Comparison of ENCODE assay signal across 9 mouse cellular contexts in genomic region chr1:34896898-34897297, GRCm38 (mm10). TPM values are rescaled to one million over a fixed set of nuclear protein-coding genes. Genes with fewer than 3 reads are reported as not detected.
DNase-seq lines count a peak whose midpoint lies in the region; TF ChIP-seq lines count a peak whose summit lies in the region.
"Had no signal": no experiment of that assay in that cellular context is flagged by ENCODE, and none has a peak within 500 bp of the region (broad histone marks: within the 10 kb centered on the region; RNA-seq: fewer than 3 reads in every experiment).

No protein-coding gene starts in this region.

- no peaks in the 10 kb centered on the region for H3K27me3 ChIP-seq in spleen, adult 2 months (ENCODE audit: control insufficient read depth, insufficient read depth, low read length)

- DNase-seq in adrenal gland, adult (ENCODE audit: inconsistent age in 2 of 2, low spot score in 1 of 2), result peak; percentile 45 to 81
- DNase-seq in adrenal gland, postnatal 4 days (ENCODE audit: low spot score in 2 of 2), result no peak
- peak; percentile 23 to 58 for DNase-seq in spleen, adult 2 months (ENCODE audit: low read depth in 1 of 2, low spot score in 2 of 2)
- no peak for DNase-seq in spleen, postnatal 4 days (ENCODE audit: low spot score in 2 of 2)
- DNase-seq in cerebellum, adult 8-10 months, result peak; percentile 48
- peak; percentile 61 to 71 for DNase-seq in heart, postnatal 14 days
- peak; percentile 72 for DNase-seq in left cerebral cortex, postnatal 4 days
- DNase-seq in retina, postnatal 1 day, result peak; percentile 65

- H3K4me3 ChIP-seq in spleen, adult 2 months (ENCODE audit: extremely low read depth, insufficient read depth, insufficient read length), result no peak overlapping the region
- H3K4me3 ChIP-seq: heart, embryonic 15.5 days had no signal

- no peaks in the 10 kb centered on the region for H3K4me1 ChIP-seq in spleen, adult 2 months (ENCODE audit: control insufficient read depth, insufficient read depth, insufficient read length)
- H3K4me1 ChIP-seq: heart, embryonic 15.5 days had no signal

- TF ChIP-seq CTCF in spleen, adult 2 months (IDR thresholded peaks at IDR 0.05; ENCODE audit: extremely low read depth, insufficient read depth, insufficient read length, insufficient replicate concordance), result peak; percentile 67; the same call in 1 of the 2 replicates

- intact Hi-C loops in heart, postnatal 14 days (cut with DNase I), result loop anchor here (10.0 kb wide), 2 partner anchors 262 to 1238 kb away; no protein-coding TSS in a partner anchor
- intact Hi-C loops in left cerebral cortex, postnatal 4 days (cut with DNase I), result loop anchor here (10.0 kb wide), 1 partner anchor 1238 kb away; no protein-coding TSS in a partner anchor

- no peaks in the 10 kb centered on the region for H3K36me3 ChIP-seq in spleen, adult 2 months (ENCODE audit: control insufficient read depth, insufficient read depth, low read length)
- H3K36me3 ChIP-seq: heart, embryonic 15.5 days had no signal

- 44% methylated on average over 4 of the region's 4 CpGs for WGBS in spleen, adult 2 months

- TF ChIP-seq POLR2A in spleen, adult 2 months (IDR thresholded peaks at IDR 0.05; ENCODE audit: low read depth, low read length), result no peak

- no peak overlapping the region for H3K27ac ChIP-seq in spleen, adult 2 months (ENCODE audit: insufficient read depth, low read length)
- H3K27ac ChIP-seq: heart, embryonic 15.5 days had no signal

RNA-seq across cellular contexts. Expression of gene Plekhb2, which starts 47.1 kb away (rescaled TPM):
- 100 to 1,000 TPM; 110 to 128 TPM for total RNA-seq in adrenal gland, postnatal 4 days (2021)
- 25.0 and 27.1 TPM in 2 replicates for polyA plus RNA-seq in spleen, adult 2 months (2012; rRNA removed)
- 10 to 100 TPM; 69.3 to 86.7 TPM for total RNA-seq in heart, postnatal 14 days (2021)
- 100 to 1,000 TPM; 125 to 130 TPM for total RNA-seq in left cerebral cortex, postnatal 4 days (2021)

RNA-seq across cellular contexts. Expression of gene Fam168b, which starts 54.0 kb away (rescaled TPM):
- total RNA-seq in adrenal gland, postnatal 4 days (2021), result 100 to 1,000 TPM; 164 to 170 TPM
- 351 and 558 TPM in 2 replicates for polyA plus RNA-seq in spleen, adult 2 months (2012; rRNA removed)
- total RNA-seq in heart, postnatal 14 days (2021), result 10 to 100 TPM; 53.8 to 58.1 TPM
- total RNA-seq in left cerebral cortex, postnatal 4 days (2021), result 100 to 1,000 TPM; 251 to 255 TPM

Comparison
In these comparisons a context has a peak if more than half of its experiments do, and no peak if none do; other contexts are left out.
1. DNase-seq: peak in adrenal gland, adult (2 of 2), spleen, adult 2 months (2 of 2), cerebellum, adult 8-10 months (single experiment), heart, postnatal 14 days (2 of 2), left cerebral cortex, postnatal 4 days (single experiment) and retina, postnatal 1 day (single experiment); none in adrenal gland, postnatal 4 days (0 of 2) and spleen, postnatal 4 days (0 of 2).